Mouse (Mus musculus): ENCODE results near the gene Aff4. TPM values are rescaled to one million over a fixed set of nuclear protein-coding genes. Genes with fewer than 3 reads are reported as not detected.

Aff4 gene
- polyA plus RNA-seq, 1 experiment from 2014 or later: 20.4 TPM

- H3K27me3 ChIP-seq (replicated peaks; ENCODE audit: control insufficient read depth, insufficient read depth, low read length): peaks cover 26% of the 10 kb centered on the region
- 60% methylated on average over 3 of the region's 3 CpGs for WGBS
- H3K9me3 ChIP-seq (ENCODE audit: control insufficient read depth, low read length): no peaks in the 10 kb centered on the region
- no peak overlapping the region for H3K9ac ChIP-seq (ENCODE audit: low read depth, low read length)
- H3K27ac ChIP-seq (ENCODE audit: low read length): no peak overlapping the region
- no peak overlapping the region for H3K4me3 ChIP-seq (ENCODE audit: low read length)
- no peak overlapping the region for H3K4me2 ChIP-seq (ENCODE audit: low read depth, low read length)
- H3K36me3 ChIP-seq (ENCODE audit: control insufficient read depth, insufficient read depth, low read length): no peaks in the 10 kb centered on the region
- no peak for ATAC-seq
- H3K4me1 ChIP-seq (ENCODE audit: control insufficient read depth, insufficient read depth, low read length): peaks cover 10% of the 10 kb centered on the region
Measured at GRCm38 (mm10) chr11:53458996-53459395, 108.4 kb downstream of the Aff4 start.

DNA sequence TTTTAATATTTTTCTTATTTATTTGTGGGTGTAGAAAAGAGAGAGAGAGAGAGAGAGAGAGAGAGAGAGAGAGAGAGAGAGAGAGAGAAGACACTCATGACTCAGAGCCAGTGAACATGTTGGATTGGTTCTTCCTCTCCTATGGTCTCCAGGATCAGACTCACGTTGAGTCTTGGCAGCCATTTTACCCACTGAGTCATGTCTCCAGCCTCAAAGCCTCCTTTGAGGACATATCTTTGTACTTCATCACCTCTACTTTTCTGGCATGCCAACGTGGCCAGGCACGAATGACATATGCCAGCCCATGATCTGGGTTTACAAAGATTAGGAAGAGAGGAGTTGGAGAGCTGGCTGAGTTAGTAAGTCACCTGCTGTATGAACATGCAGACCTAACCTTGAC, 109.6 kb downstream of the Aff4 start:
- Histone ChIP-seq H3K4me2 (ENCODE audit: low read depth, low read length) (no peak overlapping the region), H3K27me3 (replicated peaks; ENCODE audit: control insufficient read depth, insufficient read depth, low read length) (peaks cover 37% of the 10 kb centered on the region), H3K9ac (ENCODE audit: low read depth, low read length) (no peak overlapping the region), H3K36me3 (ENCODE audit: control insufficient read depth, insufficient read depth, low read length) (no peaks in the 10 kb centered on the region), H3K9me3 (ENCODE audit: control insufficient read depth, low read length) (no peaks in the 10 kb centered on the region), H3K4me1 (ENCODE audit: control insufficient read depth, insufficient read depth, low read length) (peaks cover 11% of the 10 kb centered on the region), H3K27ac (ENCODE audit: low read length) (no peak overlapping the region), H3K4me3 (ENCODE audit: low read length) (no peak overlapping the region)
- ATAC-seq: no peak
- WGBS: 82% methylated on average over 3 of the region's 3 CpGs

- Histone ChIP-seq H3K27ac (ENCODE audit: low read length) (no peak overlapping the region), H3K4me1 (ENCODE audit: control insufficient read depth, insufficient read depth, low read length) (peaks cover 16% of the 10 kb centered on the region), H3K27me3 (replicated peaks; ENCODE audit: control insufficient read depth, insufficient read depth, low read length) (peaks cover 44% of the 10 kb centered on the region), H3K9me3 (ENCODE audit: control insufficient read depth, low read length) (no peaks in the 10 kb centered on the region), H3K36me3 (ENCODE audit: control insufficient read depth, insufficient read depth, low read length) (no peaks in the 10 kb centered on the region), H3K4me2 (ENCODE audit: low read depth, low read length) (no peak overlapping the region), H3K9ac (ENCODE audit: low read depth, low read length) (no peak overlapping the region), H3K4me3 (ENCODE audit: low read length) (no peak overlapping the region)
- WGBS: 30% methylated on average over 5 of the region's 5 CpGs
- no peak for ATAC-seq
Measured at GRCm38 (mm10) chr11:53461727-53462126, 111.1 kb downstream of the Aff4 start.

DNA sequence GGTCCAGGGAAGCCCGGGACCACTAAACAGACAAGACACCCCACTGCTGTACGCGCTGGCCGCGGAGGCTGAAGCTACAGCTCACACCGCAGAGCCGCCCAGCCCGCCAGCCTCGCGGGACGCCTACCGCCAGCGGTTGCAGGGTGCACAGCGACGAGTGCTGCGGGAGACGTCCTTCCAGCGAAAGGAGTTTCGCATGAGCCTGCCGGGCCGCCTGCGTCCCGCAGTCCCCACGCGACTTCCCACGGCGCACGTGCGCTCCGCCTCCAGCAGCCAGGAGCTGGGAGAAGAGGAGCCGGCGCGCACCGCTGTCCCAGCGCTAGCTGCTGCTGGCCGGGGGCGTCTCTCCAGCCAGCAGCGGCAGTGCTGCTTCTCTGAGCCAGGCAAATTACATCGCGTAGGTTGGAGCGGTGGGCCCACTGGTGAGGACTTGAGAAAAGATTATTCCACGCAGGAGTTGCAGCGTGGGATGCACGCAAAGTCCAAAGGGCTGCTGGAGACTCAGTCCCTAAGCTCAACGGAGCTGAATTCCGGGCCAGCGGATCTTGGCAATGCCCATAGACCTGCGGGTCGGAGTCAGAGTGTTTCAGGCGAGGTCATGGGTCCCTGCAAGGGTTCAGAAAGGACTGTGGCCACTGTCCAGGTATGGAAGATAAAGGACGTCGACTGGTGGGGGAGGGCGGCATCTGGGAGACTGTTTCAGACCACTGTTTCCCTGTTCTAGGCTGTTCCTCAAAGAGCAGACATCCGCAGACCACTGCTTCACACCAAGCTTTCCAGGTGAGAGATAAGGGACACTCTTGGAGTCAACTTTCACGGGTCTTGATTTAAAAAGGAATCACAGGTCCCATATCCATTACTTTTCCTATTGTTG, 113.2 kb downstream of the Aff4 start:
- no peaks in the 10 kb centered on the region for H3K9me3 ChIP-seq (ENCODE audit: control insufficient read depth, low read length)
- no peak overlapping the region for H3K27ac ChIP-seq (ENCODE audit: low read length)
- 0 out of 2 replicates have a peak, but pooled peaks have one; percentile 37 for ATAC-seq
- peaks cover 16% of the 10 kb centered on the region for H3K4me1 ChIP-seq (ENCODE audit: control insufficient read depth, insufficient read depth, low read length)
- H3K4me2 ChIP-seq (ENCODE audit: low read depth, low read length): peak overlapping the region; percentile 94
- peak overlapping the region; percentile 55 for H3K4me3 ChIP-seq (ENCODE audit: low read length)
- WGBS: 8% methylated on average over 55 of the region's 55 CpGs
- peak overlapping the region; percentile 59 for H3K9ac ChIP-seq (ENCODE audit: low read depth, low read length)
- H3K36me3 ChIP-seq (ENCODE audit: control insufficient read depth, insufficient read depth, low read length): no peaks in the 10 kb centered on the region
- H3K27me3 ChIP-seq (replicated peaks; ENCODE audit: control insufficient read depth, insufficient read depth, low read length): peaks cover 44% of the 10 kb centered on the region

GRCm38 (mm10) chr11:53466231-53466971, 115.8 kb downstream of the Aff4 start:
- WGBS: 8% methylated on average over 40 of the region's 40 CpGs
- peaks cover 20% of the 10 kb centered on the region for H3K4me1 ChIP-seq (ENCODE audit: control insufficient read depth, insufficient read depth, low read length)
- no peak overlapping the region for H3K27ac ChIP-seq (ENCODE audit: low read length)
- peak overlapping the region; percentile 63 for H3K4me2 ChIP-seq (ENCODE audit: low read depth, low read length)
- peaks cover 55% of the 10 kb centered on the region for H3K27me3 ChIP-seq (replicated peaks; ENCODE audit: control insufficient read depth, insufficient read depth, low read length)
- peak; percentile 61 for ATAC-seq
- peak overlapping the region; percentile 62 for H3K9ac ChIP-seq (ENCODE audit: low read depth, low read length)
- H3K9me3 ChIP-seq (ENCODE audit: control insufficient read depth, low read length): no peaks in the 10 kb centered on the region
- H3K4me3 ChIP-seq (ENCODE audit: low read length): peak overlapping the region; percentile 38
- no peaks in the 10 kb centered on the region for H3K36me3 ChIP-seq (ENCODE audit: control insufficient read depth, insufficient read depth, low read length)

- Histone ChIP-seq H3K4me2 (ENCODE audit: low read depth, low read length) (peak overlapping the region; percentile 44; the same call in 1 of the 2 replicates), H3K36me3 (ENCODE audit: control insufficient read depth, insufficient read depth, low read length) (no peaks in the 10 kb centered on the region), H3K9ac (ENCODE audit: low read depth, low read length) (no peak overlapping the region), H3K4me3 (ENCODE audit: low read length) (0 out of 2 replicates have a peak overlapping the region, but pooled peaks have one; percentile 22), H3K9me3 (ENCODE audit: control insufficient read depth, low read length) (no peaks in the 10 kb centered on the region), H3K27me3 (replicated peaks; ENCODE audit: control insufficient read depth, insufficient read depth, low read length) (peaks cover 34% of the 10 kb centered on the region), H3K27ac (ENCODE audit: low read length) (no peak overlapping the region), H3K4me1 (ENCODE audit: control insufficient read depth, insufficient read depth, low read length) (peaks cover 9% of the 10 kb centered on the region)
- 0 out of 2 replicates have a peak, but pooled peaks have one; percentile 10 for ATAC-seq
- 43% methylated on average over 16 of the region's 16 CpGs for WGBS
Measured at GRCm38 (mm10) chr11:53469294-53469967, 118.8 kb downstream of the Aff4 start.

- Histone ChIP-seq H3K4me3 (ENCODE audit: low read length) (peak within 1 kb of the TSS; percentile 22; the same call in 1 of the 2 replicates), H3K4me2 (ENCODE audit: low read depth, low read length) (peak within 1 kb of the TSS; percentile 44), H3K4me1 (ENCODE audit: control insufficient read depth, insufficient read depth, low read length) (peaks cover 9% of the 10 kb centered on the region), H3K27ac (ENCODE audit: low read length) (no peak within 1 kb of the TSS), H3K36me3 (ENCODE audit: control insufficient read depth, insufficient read depth, low read length) (no peaks in the 10 kb centered on the region), H3K9ac (ENCODE audit: low read depth, low read length) (peak within 1 kb of the TSS; percentile 31; the same call in 1 of the 2 replicates), H3K27me3 (replicated peaks; ENCODE audit: control insufficient read depth, insufficient read depth, low read length) (peaks cover 29% of the 10 kb centered on the region), H3K9me3 (ENCODE audit: control insufficient read depth, low read length) (no peaks in the 10 kb centered on the region)
- ATAC-seq: peak; percentile 82
- 4% methylated on average over 29 of the region's 29 CpGs for WGBS
Measured at GRCm38 (mm10) chr11:53469968-53470695, 119.5 kb downstream of the Aff4 start, which contains the start of gene Gm9837. Gene Gm9837, minus strand, starts transcription at chr11:53470479.
